Comparison of ENCODE assay signal across 7 mouse cellular contexts in genomic region chr2:177957145-177957544, GRCm38 (mm10). TPM values are rescaled to one million over a fixed set of nuclear protein-coding genes. Genes with fewer than 3 reads are reported as not detected.
DNase-seq lines count a peak whose midpoint lies in the region; ATAC-seq and TF ChIP-seq lines count a peak whose summit lies in the region.
"Not testable (repeated sequence)": the region's sequence is repeated elsewhere in the genome, so short reads cannot be mapped to it uniquely, and the experiment has no call there.

Gene Gm14326, minus strand, starts transcription at chr2:177957297.

- H3K9ac ChIP-seq in embryonic facial prominence, embryonic 12.5 days = peak within 1 kb of the TSS; percentile 45; the same call in 1 of the 2 replicates
- H3K9ac ChIP-seq in limb, embryonic 12.5 days (replicated peaks) = peak within 1 kb of the TSS; percentile 59
- H3K9ac ChIP-seq in midbrain, embryonic 13.5 days (replicated peaks) = peak within 1 kb of the TSS; percentile 55; the same call in 1 of the 2 replicates

- TF ChIP-seq POLR2A in small intestine, adult 2 months (IDR thresholded peaks at IDR 0.05; ENCODE audit: low read depth, low read length) = not testable (repeated sequence)

- not testable (repeated sequence) for ATAC-seq in embryonic facial prominence, embryonic 12.5 days (ENCODE audit: insufficient number of reproducible peaks, insufficient read depth, low FRiP score, low TSS enrichment); limb, embryonic 12.5 days (ENCODE audit: insufficient number of reproducible peaks, insufficient read depth, low FRiP score, low TSS enrichment, low read depth); midbrain, embryonic 13.5 days

- TF ChIP-seq CTCF in small intestine, adult 2 months (IDR thresholded peaks at IDR 0.05; ENCODE audit: extremely low read depth, insufficient read length, insufficient replicate concordance, low read depth, low read length) = not testable (repeated sequence)

- peak; percentile 93 for DNase-seq in adrenal gland, adult 2 months
- DNase-seq in heart, adult 9 months (ENCODE audit: low spot score in 2 of 2) = peak; percentile 93 to 95
- DNase-seq in kidney, adult 8-10 months = peak; percentile 94 to 95

- H3K9me3 ChIP-seq in embryonic facial prominence, embryonic 12.5 days; limb, embryonic 12.5 days; midbrain, embryonic 13.5 days: not testable (repeated sequence)

- H3K4me2 ChIP-seq in embryonic facial prominence, embryonic 12.5 days (replicated peaks) = peak within 1 kb of the TSS; percentile 40
- peak within 1 kb of the TSS; percentile 45 for H3K4me2 ChIP-seq in limb, embryonic 12.5 days
- peak within 1 kb of the TSS; percentile 56 for H3K4me2 ChIP-seq in midbrain, embryonic 13.5 days (replicated peaks)

- 0% methylated on average over 5 of the region's 7 CpGs for WGBS in embryonic facial prominence, embryonic 12.5 days
- WGBS in limb, embryonic 12.5 days = 0% methylated on average over 4 of the region's 7 CpGs
- 2% methylated on average over 4 of the region's 7 CpGs for WGBS in midbrain, embryonic 13.5 days
- 0% methylated on average over 5 of the region's 7 CpGs for WGBS in small intestine, adult 2 months

- H3K36me3 ChIP-seq in embryonic facial prominence, embryonic 12.5 days; limb, embryonic 12.5 days; midbrain, embryonic 13.5 days; small intestine, adult 2 months (ENCODE audit: control insufficient read depth, insufficient read depth, low read length): not testable (repeated sequence)

- H3K27me3 ChIP-seq in embryonic facial prominence, embryonic 12.5 days; limb, embryonic 12.5 days; midbrain, embryonic 13.5 days; small intestine, adult 2 months (ENCODE audit: control insufficient read depth, insufficient read depth, low read length): not testable (repeated sequence)

- H3K27ac ChIP-seq in embryonic facial prominence, embryonic 12.5 days; limb, embryonic 12.5 days; midbrain, embryonic 13.5 days; small intestine, adult 2 months (ENCODE audit: insufficient read depth, low read depth, low read length): not testable (repeated sequence)

- H3K4me3 ChIP-seq in embryonic facial prominence, embryonic 12.5 days = peak within 1 kb of the TSS; percentile 49
- peak within 1 kb of the TSS; percentile 49 for H3K4me3 ChIP-seq in limb, embryonic 12.5 days (replicated peaks)
- peak within 1 kb of the TSS; percentile 49 for H3K4me3 ChIP-seq in midbrain, embryonic 13.5 days (replicated peaks)
- H3K4me3 ChIP-seq in small intestine, adult 2 months (ENCODE audit: low read depth, low read length) = peak within 1 kb of the TSS; percentile 71

- not testable (repeated sequence) for H3K4me1 ChIP-seq in embryonic facial prominence, embryonic 12.5 days; limb, embryonic 12.5 days (replicated peaks); midbrain, embryonic 13.5 days (replicated peaks); small intestine, adult 2 months (ENCODE audit: control insufficient read depth, insufficient read depth, insufficient read length, low read length)

RNA-seq across cellular contexts. Expression of gene Gm14326, which starts in this region (rescaled TPM):
- 10 to 100 TPM; 29.6 to 31.1 TPM for total RNA-seq in adrenal gland, adult 2 months (2021)
- 0.46 and 0.89 TPM in 2 replicates for polyA plus RNA-seq in adrenal gland, adult 2 months (2012; rRNA removed)
- 17.5 and 17.6 TPM in 2 replicates for polyA plus RNA-seq in embryonic facial prominence, embryonic 12.5 days (2016; fragmentation: Nextera tagmentation; extraction: Ambion mirVana)
- polyA plus RNA-seq in limb, embryonic 12.5 days (2016; fragmentation: Nextera tagmentation; extraction: Ambion mirVana) = 16.7 and 17.9 TPM in 2 replicates
- 11.9 and 13.6 TPM in 2 replicates for polyA plus RNA-seq in midbrain, embryonic 13.5 days (2015; fragmentation: Nextera tagmentation; extraction: Ambion mirVana)
- polyA plus RNA-seq in small intestine, adult 2 months (2012; rRNA removed) = 0.33 and 0.62 TPM in 2 replicates
